Mouse (Mus musculus): ENCODE data around the gene Dnajb3.

- no peak for TF ChIP-seq CTCF (IDR thresholded peaks at IDR 0.05; ENCODE audit: low read depth)
- TF ChIP-seq EP300 (IDR thresholded peaks at IDR 0.05; ENCODE audit: low read depth), result no peak
Observed at GRCm38 (mm10) chr1:88158430-88158829, 47.2 kb downstream of the Dnajb3 start.

Data from liver, embryonic 14.5 days (tissue).